Mouse (Mus musculus) telencephalon, adult 2 months (tissue): ENCODE measurements at regions not wholly inside any gene's neighbourhood (a gene's known extent, or its start where the extent isn't known, plus 50 kb on each side); places are given as distances from the start of the nearest gene placed in this dataset.

Experiments used
- DNase-seq: peaks from one replicate; pipeline ENCODE4 v3.0.0-alpha.2; 2011; ENCODE audit warnings: low read depth, low spot score

- DNase-seq = peak; percentile 21
Measured at GRCm38 (mm10) chr7:54734039-54734438, 101.3 kb upstream of the Luzp2 start.

- DNase-seq = no peak
Measured at GRCm38 (mm10) chr7:54734861-54735260, 100.4 kb upstream of the Luzp2 start.

GRCm38 (mm10) chr7:54767341-54767740, 68.0 kb upstream of the Luzp2 start:
- DNase-seq = no peak

GRCm38 (mm10) chr7:54768683-54769082, 66.6 kb upstream of the Luzp2 start:
- DNase-seq = no peak

GRCm38 (mm10) chr7:54781939-54782520, 53.3 kb upstream of the Luzp2 start:
- DNase-seq = no peak

- DNase-seq = no peak
Measured at GRCm38 (mm10) chr7:54782604-54783003, 52.7 kb upstream of the Luzp2 start.

GRCm38 (mm10) chr7:54783550-54784529, 51.5 kb upstream of the Luzp2 start:
- no peak for DNase-seq
